ENCODE assay signal across 21 mouse cellular contexts in genomic region chr4:136966493-136967390, GRCm38 (mm10). TPM values are rescaled to one million over a fixed set of nuclear protein-coding genes. Genes with fewer than 3 reads are reported as not detected.
DNase-seq lines count a peak whose midpoint lies in the region; ATAC-seq and TF ChIP-seq lines count a peak whose summit lies in the region.
"Had no signal": no experiment of that assay in that cellular context is flagged by ENCODE, and none has a peak within 500 bp of the region (broad histone marks: within the 10 kb centered on the region; RNA-seq: fewer than 3 reads in every experiment).

No protein-coding gene starts in this region.

- no peak overlapping the region for H3K4me3 ChIP-seq in hindbrain, embryonic 10.5 days
- H3K4me3 ChIP-seq in hindbrain, postnatal 0 days (ENCODE audit: low read length) = no peak overlapping the region
- no peak overlapping the region for H3K4me3 ChIP-seq in lung, embryonic 14.5 days (ENCODE audit: low read depth, low read length)
- no peak overlapping the region for H3K4me3 ChIP-seq in midbrain, embryonic 13.5 days (replicated peaks)
- no peak overlapping the region for H3K4me3 ChIP-seq in stomach, postnatal 0 days (ENCODE audit: low read depth, low read length)
- H3K4me3 ChIP-seq: heart, embryonic 10.5 days; hindbrain, embryonic 15.5 days; left cerebral cortex, adult 2 months had no signal

- no peaks in the 10 kb centered on the region for H3K36me3 ChIP-seq in hindbrain, embryonic 10.5 days
- no peaks in the 10 kb centered on the region for H3K36me3 ChIP-seq in hindbrain, postnatal 0 days (ENCODE audit: insufficient read depth, low read length)
- H3K36me3 ChIP-seq in lung, embryonic 14.5 days (ENCODE audit: insufficient read depth) = no peaks in the 10 kb centered on the region
- H3K36me3 ChIP-seq in midbrain, embryonic 13.5 days = no peaks in the 10 kb centered on the region
- no peaks in the 10 kb centered on the region for H3K36me3 ChIP-seq in stomach, postnatal 0 days (ENCODE audit: control insufficient read depth, insufficient read depth, low read length)
- H3K36me3 ChIP-seq: heart, embryonic 10.5 days; hindbrain, embryonic 15.5 days had no signal

- ATAC-seq in hindbrain, postnatal 0 days = no peak
- ATAC-seq in lung, embryonic 14.5 days (ENCODE audit: insufficient read depth) = no peak
- peak; percentile 41; the same call in 1 of the 2 replicates for ATAC-seq in midbrain, embryonic 13.5 days
- 0 out of 2 replicates have a peak, but pooled peaks have one; percentile 33 for ATAC-seq in stomach, postnatal 0 days (ENCODE audit: low FRiP score, low TSS enrichment)

- no peak for DNase-seq in hindbrain, embryonic 10.5 days (ENCODE audit: low spot score)
- DNase-seq in hindbrain, postnatal 0 days (ENCODE audit: low spot score) = no peak
- peak; percentile 54 for DNase-seq in lung, embryonic 14.5 days
- no peak for DNase-seq in lung, postnatal 25 days (ENCODE audit: low spot score)
- DNase-seq in stomach, postnatal 0 days (ENCODE audit: low spot score) = no peak
- DNase-seq in right cerebral cortex, postnatal 4 days = no peak
- DNase-seq: adrenal gland, adult 2 months; cerebellum, adult 8-10 months; gastrocnemius, postnatal 36 days; heart, postnatal 10 days; kidney, adult 9 months; kidney, postnatal 4 days; layer of hippocampus, adult 9-11 months; lung, adult 18-20 months; lung, postnatal 36 days; thymus, postnatal 36 days had no signal

- no peak for TF ChIP-seq CTCF in hindbrain, postnatal 0 days (IDR thresholded peaks at IDR 0.05; ENCODE audit: low read depth)
- no peak for TF ChIP-seq CTCF in lung, embryonic 14.5 days (IDR thresholded peaks at IDR 0.05; ENCODE audit: low read depth)
- no peak for TF ChIP-seq CTCF in stomach, postnatal 0 days (IDR thresholded peaks at IDR 0.05; ENCODE audit: low read depth)

- H3K4me2 ChIP-seq in hindbrain, postnatal 0 days (ENCODE audit: low read depth, low read length) = no peak overlapping the region
- H3K4me2 ChIP-seq in lung, embryonic 14.5 days = no peak overlapping the region
- H3K4me2 ChIP-seq in midbrain, embryonic 13.5 days (replicated peaks) = peak overlapping the region; percentile 15; the same call in 1 of the 2 replicates
- no peak overlapping the region for H3K4me2 ChIP-seq in stomach, postnatal 0 days (replicated peaks; ENCODE audit: low read depth)
- H3K4me2 ChIP-seq: hindbrain, embryonic 15.5 days; liver, embryonic 11.5 days had no signal

- 39% methylated on average over 16 of the region's 16 CpGs for WGBS in hindbrain, embryonic 10.5 days
- WGBS in hindbrain, postnatal 0 days = 29% methylated on average over 16 of the region's 16 CpGs
- 16% methylated on average over 16 of the region's 16 CpGs for WGBS in lung, embryonic 14.5 days
- 15% methylated on average over 16 of the region's 16 CpGs for WGBS in midbrain, embryonic 13.5 days
- WGBS in stomach, postnatal 0 days = 42% methylated on average over 16 of the region's 16 CpGs

- no peaks in the 10 kb centered on the region for H3K9me3 ChIP-seq in hindbrain, embryonic 10.5 days
- no peaks in the 10 kb centered on the region for H3K9me3 ChIP-seq in hindbrain, postnatal 0 days (ENCODE audit: low read length)
- no peaks in the 10 kb centered on the region for H3K9me3 ChIP-seq in lung, embryonic 14.5 days (ENCODE audit: low read depth, low read length)
- H3K9me3 ChIP-seq in midbrain, embryonic 13.5 days = no peaks in the 10 kb centered on the region
- H3K9me3 ChIP-seq in stomach, postnatal 0 days (ENCODE audit: control insufficient read depth, low read length) = no peaks in the 10 kb centered on the region
- H3K9me3 ChIP-seq: heart, embryonic 10.5 days; hindbrain, embryonic 15.5 days had no signal

- H3K4me1 ChIP-seq in hindbrain, embryonic 10.5 days (replicated peaks) = peaks cover 95% of the 10 kb centered on the region
- H3K4me1 ChIP-seq in hindbrain, postnatal 0 days (ENCODE audit: insufficient read depth, low read length) = peaks cover 14% of the 10 kb centered on the region
- peaks cover 19% of the 10 kb centered on the region for H3K4me1 ChIP-seq in lung, embryonic 14.5 days (ENCODE audit: insufficient read depth)
- peaks cover 96% of the 10 kb centered on the region for H3K4me1 ChIP-seq in midbrain, embryonic 13.5 days (replicated peaks)
- H3K4me1 ChIP-seq in stomach, postnatal 0 days (replicated peaks; ENCODE audit: control insufficient read depth, insufficient read depth) = no peaks in the 10 kb centered on the region

- H3K27ac ChIP-seq in hindbrain, embryonic 10.5 days = peak overlapping the region; percentile 57
- H3K27ac ChIP-seq in hindbrain, postnatal 0 days = no peak overlapping the region
- no peak overlapping the region for H3K27ac ChIP-seq in lung, embryonic 14.5 days (ENCODE audit: low read depth)
- peak overlapping the region; percentile 80 for H3K27ac ChIP-seq in midbrain, embryonic 13.5 days
- H3K27ac ChIP-seq in stomach, postnatal 0 days (replicated peaks) = no peak overlapping the region
- H3K27ac ChIP-seq: heart, embryonic 10.5 days; hindbrain, embryonic 15.5 days; left cerebral cortex, adult 2 months had no signal

- TF ChIP-seq EP300 in stomach, postnatal 0 days (optimal IDR thresholded peaks at IDR 0.05) = no peak

- peaks cover 97% of the 10 kb centered on the region for H3K27me3 ChIP-seq in hindbrain, embryonic 10.5 days (ENCODE audit: insufficient read depth, poor library complexity, severe bottlenecking)
- 0 out of 2 replicates have a peak, but pooled peaks cover 3% of the 10 kb centered on the region for H3K27me3 ChIP-seq in hindbrain, postnatal 0 days (ENCODE audit: insufficient read depth, low read length)
- peaks cover 62% of the 10 kb centered on the region for H3K27me3 ChIP-seq in lung, embryonic 14.5 days (ENCODE audit: insufficient read depth, low read length)
- peaks cover 83% of the 10 kb centered on the region for H3K27me3 ChIP-seq in midbrain, embryonic 13.5 days
- H3K27me3 ChIP-seq in stomach, postnatal 0 days (ENCODE audit: control insufficient read depth, insufficient read depth, low read length) = no peaks in the 10 kb centered on the region

- no peak overlapping the region for H3K9ac ChIP-seq in hindbrain, postnatal 0 days (replicated peaks; ENCODE audit: low read length)
- no peak overlapping the region for H3K9ac ChIP-seq in lung, embryonic 14.5 days
- no peak overlapping the region for H3K9ac ChIP-seq in midbrain, embryonic 13.5 days (replicated peaks)
- H3K9ac ChIP-seq in stomach, postnatal 0 days (ENCODE audit: low read length) = no peak overlapping the region
- H3K9ac ChIP-seq: hindbrain, embryonic 15.5 days had no signal

RNA-seq across cellular contexts. Expression of gene Epha8, which starts 10.1 kb away (rescaled TPM):
- polyA plus RNA-seq in hindbrain, embryonic 10.5 days (2016; fragmentation: Nextera tagmentation; extraction: Ambion mirVana) = 2.4 and 4.6 TPM in 2 replicates
- total RNA-seq in hindbrain, postnatal 0 days (2014; rRNA removed) = 52.9 and 59.3 TPM in 2 replicates
- 13.3 and 14.2 TPM in 2 replicates for polyA plus RNA-seq in hindbrain, postnatal 0 days (2015; fragmentation: Nextera tagmentation; extraction: Ambion mirVana)
- 0.62 TPM in 2 replicates for polyA plus RNA-seq in lung, embryonic 14.5 days (2014; fragmentation: Nextera tagmentation; extraction: Ambion mirVana)
- polyA plus RNA-seq in midbrain, embryonic 13.5 days (2015; fragmentation: Nextera tagmentation; extraction: Ambion mirVana) = 11.4 and 16.0 TPM in 2 replicates
- polyA plus RNA-seq in stomach, postnatal 0 days (2015; fragmentation: Nextera tagmentation; extraction: Ambion mirVana) = 0.11 and 0.16 TPM in 2 replicates
- total RNA-seq: gastrocnemius, postnatal 36 days; heart, postnatal 10 days had no signal

Comparison
In these comparisons a context has a peak if more than half of its experiments do, and no peak if none do; other contexts are left out.
1. H3K27ac ChIP-seq: peak in hindbrain, embryonic 10.5 days (single experiment) and midbrain, embryonic 13.5 days (single experiment); none in hindbrain, postnatal 0 days (single experiment), lung, embryonic 14.5 days (single experiment) and stomach, postnatal 0 days (single experiment).
2. ATAC-seq: peak in midbrain, embryonic 13.5 days (single experiment) and stomach, postnatal 0 days (single experiment); none in hindbrain, postnatal 0 days (single experiment) and lung, embryonic 14.5 days (single experiment).